Mouse (Mus musculus) frontal cortex, adult 2 months (tissue): ENCODE data around the gene Aspg. TPM values are rescaled to one million over a fixed set of nuclear protein-coding genes. Genes with fewer than 3 reads are reported as not detected.

Experiments used
- DNase-seq, 2 experiments: peaks; one replicate each; pipeline ENCODE4 v3.0.0; 2022; ENCODE audit warnings: low spot score in 1 of 2; ENCODE audit errors: extremely low spot score in 1 of 2
- polyA plus RNA-seq: library from polyadenylated mRNA; depleted of rRNA; stranded (reverse); fragments of >200 nt; gene quantifications from 2 replicates; pipeline ENCODE4 v1.2.3, GENCODE M21; 2012

Aspg gene
- polyA plus RNA-seq, 1 experiment: 5.1 TPM

- peak in 1 of 2 experiments; percentile 41 for DNase-seq
Measured at GRCm38 (mm10) chr12:112145875-112146651, 39.6 kb downstream of the Aspg start, which contains the start of gene Kif26a. Gene Kif26a (plus strand): TSS chr12:112146208.

GRCm38 (mm10) chr12:112147365-112147764 is 40.9 kb downstream of the Aspg start:
- no peak for DNase-seq

- DNase-seq: no peak
Measured at GRCm38 (mm10) chr12:112150011-112150410, 43.5 kb downstream of the Aspg start.

GRCm38 (mm10) chr12:112151244-112151979 is 44.9 kb downstream of the Aspg start:
- no peak for DNase-seq

GRCm38 (mm10) chr12:112151980-112152362 is 45.5 kb downstream of the Aspg start:
- no peak for DNase-seq

GRCm38 (mm10) chr12:112153597-112153996 is 47.1 kb downstream of the Aspg start:
- DNase-seq: no peak

GRCm38 (mm10) chr12:112154476-112154875 is 48.0 kb downstream of the Aspg start:
- no peak for DNase-seq

GRCm38 (mm10) chr12:112155218-112156051 is 49.0 kb downstream of the Aspg start:
- no peak for DNase-seq

GRCm38 (mm10) chr12:112156804-112157203 is 50.3 kb downstream of the Aspg start:
- no peak for DNase-seq

- no peak for DNase-seq
Measured at GRCm38 (mm10) chr12:112158246-112158645, 51.8 kb downstream of the Aspg start.

- no peak for DNase-seq
Measured at GRCm38 (mm10) chr12:112158784-112159183, 52.3 kb downstream of the Aspg start.

- DNase-seq: no peak
Measured at GRCm38 (mm10) chr12:112163981-112164839, 57.7 kb downstream of the Aspg start.

GRCm38 (mm10) chr12:112164840-112165219 is 58.4 kb downstream of the Aspg start:
- no peak for DNase-seq

- DNase-seq: no peak
Measured at GRCm38 (mm10) chr12:112169240-112169639, 62.8 kb downstream of the Aspg start.

- peak in 1 of 2 experiments; percentile 17 for DNase-seq
Measured at GRCm38 (mm10) chr12:112170671-112171574, 64.4 kb downstream of the Aspg start.

- DNase-seq: no peak
Measured at GRCm38 (mm10) chr12:112171657-112172056, 65.2 kb downstream of the Aspg start.

GRCm38 (mm10) chr12:112172214-112172613 is 65.7 kb downstream of the Aspg start:
- DNase-seq: no peak
